Mouse (Mus musculus): Measurements from ENCODE around the gene Polr2e.

DNA sequence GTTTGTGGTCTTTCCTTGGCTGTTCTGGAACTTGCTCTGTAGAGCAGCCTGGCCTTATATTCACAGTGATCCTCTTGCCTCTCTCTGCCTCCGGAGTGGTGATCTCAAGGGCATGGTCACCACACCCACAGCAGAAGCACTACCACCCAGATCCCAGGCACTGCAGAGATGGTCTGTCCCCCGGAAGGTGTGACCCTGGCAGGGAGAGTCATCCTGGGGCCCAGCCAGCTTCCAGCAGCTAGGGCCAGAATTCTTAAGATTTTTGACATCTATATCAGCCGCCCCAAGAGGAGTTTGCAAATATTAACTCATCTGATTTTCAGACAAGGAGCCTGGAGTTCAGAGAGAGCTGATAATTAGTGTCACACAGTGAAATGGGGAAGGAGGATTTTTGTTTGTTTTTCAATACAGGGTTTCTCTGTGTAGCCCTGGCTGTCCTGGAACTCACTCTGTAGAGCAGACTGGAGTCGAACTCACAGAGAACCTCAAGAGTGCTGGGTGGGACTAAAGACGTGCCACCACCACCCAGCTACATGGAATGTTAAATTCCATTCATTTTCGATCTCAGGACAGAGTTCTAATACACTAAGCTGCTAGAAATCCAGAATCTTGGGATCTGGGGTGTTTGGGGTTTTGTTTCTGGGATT, 53.2 kb downstream of the Polr2e start:
- TF ChIP-seq CTCF (IDR thresholded peaks at IDR 0.05; ENCODE audit: low read depth) = no peak
- TF ChIP-seq EP300 (IDR thresholded peaks at IDR 0.05; ENCODE audit: low read depth) = no peak

Measured in heart, postnatal 0 days (tissue).